Mouse (Mus musculus) midbrain, embryonic 13.5 days (tissue): Measurements from ENCODE around the gene Mrps17. TPM values are rescaled to one million over a fixed set of nuclear protein-coding genes. Genes with fewer than 3 reads are reported as not detected.
A peak's percentile ranks its signal among the peaks of the same experiment; 100 is the strongest.

Source experiments
- ATAC-seq: fragments of 200-750 bp; cut with Nextera tagmentation; 2 replicates; pipeline ENCODE4 v1.8.0; 2017; ENCODE audit warnings: mild to moderate bottlenecking, moderate TSS enrichment, moderate library complexity
- H3K27ac ChIP-seq: fragments of 300-500 bp; sonication (generic); 2 replicates; pipeline ENCODE4 v1.5.1; 2015; ENCODE audit warnings: inconsistent platforms, mild to moderate bottlenecking, moderate library complexity
- H3K27me3 ChIP-seq: fragments of 300-500 bp; sonication (generic); 2 replicates; pipeline ENCODE4 v1.6.1; 2015; ENCODE audit warnings: mild to moderate bottlenecking, inconsistent platforms
- H3K36me3 ChIP-seq: fragments of 300-500 bp; sonication (generic); 2 replicates; pipeline ENCODE4 v1.6.1; 2015; ENCODE audit warnings: mild to moderate bottlenecking, inconsistent platforms
- H3K4me1 ChIP-seq: fragments of 300-500 bp; sonication (generic); replicated peaks from 2 replicates; pipeline ENCODE4 v1.6.1; 2015; ENCODE audit warnings: inconsistent platforms
- H3K4me2 ChIP-seq: fragments of 300-500 bp; sonication (generic); replicated peaks from 2 replicates; pipeline ENCODE4 v1.6.1; 2015; ENCODE audit warnings: moderate library complexity, mild to moderate bottlenecking, inconsistent platforms
- H3K4me3 ChIP-seq: fragments of 300-500 bp; sonication (generic); replicated peaks from 2 replicates; pipeline ENCODE4 v1.5.1; 2015; ENCODE audit warnings: mild to moderate bottlenecking, inconsistent platforms
- H3K9ac ChIP-seq: fragments of 300-500 bp; sonication (generic); replicated peaks from 2 replicates; pipeline ENCODE4 v1.6.1; 2015; ENCODE audit warnings: mild to moderate bottlenecking, inconsistent platforms
- H3K9me3 ChIP-seq: fragments of 300-500 bp; sonication (generic); 2 replicates; pipeline ENCODE4 v1.6.1; 2016; ENCODE audit warnings: mild to moderate bottlenecking, inconsistent platforms
- WGBS: fragments of 180-500 bp; shearing (Covaris S2); methylation state at CpG from one replicate; pipeline ENCODE4 v1.1.7; 2015; 5-methylcytosine and 5-hydroxymethylcytosine counted together
- polyA plus RNA-seq: library from polyadenylated mRNA; unstranded; fragments of >200 nt; fragmentation: Nextera tagmentation; extraction: Ambion mirVana; gene quantifications from 2 replicates; pipeline ENCODE4 v1.2.1, GENCODE M21; 2015

The Mrps17 gene
- polyA plus RNA-seq, 1 experiment from 2014 or later = 189 TPM

DNA sequence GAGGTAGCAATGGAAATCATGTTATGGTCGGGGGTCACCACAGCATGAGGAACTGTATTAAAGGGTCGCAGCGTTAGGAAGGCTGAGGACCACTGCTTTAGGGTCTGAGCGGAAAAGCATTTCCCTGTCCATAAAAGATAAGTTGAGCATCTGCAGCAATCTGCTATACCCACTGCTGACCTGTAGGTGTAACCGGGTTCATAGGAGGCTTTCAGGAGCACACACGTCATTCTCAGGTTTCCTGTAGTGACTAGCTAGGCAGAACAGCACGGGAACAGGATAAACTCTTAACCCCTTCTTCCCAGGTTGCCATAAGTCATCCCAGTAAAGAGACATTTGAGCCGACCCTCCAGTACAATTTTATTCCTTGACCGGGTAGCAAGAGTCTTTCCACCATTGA is 1.7 kb downstream of the Mrps17 start:
- Histone ChIP-seq H3K27ac (no peak overlapping the region), H3K9me3 (no peaks in the 10 kb centered on the region), H3K27me3 (no peaks in the 10 kb centered on the region), H3K4me3 (no peak overlapping the region), H3K4me2 (no peak overlapping the region), H3K9ac (no peak overlapping the region), H3K36me3 (peaks cover 37% of the 10 kb centered on the region), H3K4me1 (peaks cover 10% of the 10 kb centered on the region)
- ATAC-seq = no peak
- 88% methylated on average over 9 of the region's 9 CpGs for WGBS

GRCm38 (mm10) chr5:129720176-129720575 is 4.9 kb downstream of the Mrps17 start:
- Histone ChIP-seq H3K9ac (no peak overlapping the region), H3K27ac (no peak overlapping the region), H3K27me3 (no peaks in the 10 kb centered on the region), H3K4me2 (no peak overlapping the region), H3K36me3 (peaks cover 37% of the 10 kb centered on the region), H3K4me1 (peaks cover 10% of the 10 kb centered on the region), H3K9me3 (no peaks in the 10 kb centered on the region), H3K4me3 (no peak overlapping the region)
- 88% methylated on average over 3 of the region's 3 CpGs for WGBS
- ATAC-seq = no peak

- ATAC-seq = no peak; the same call in 1 of the 2 replicates
- peaks cover 10% of the 10 kb centered on the region for H3K36me3 ChIP-seq
- H3K9me3 ChIP-seq = no peaks in the 10 kb centered on the region
- peaks cover 27% of the 10 kb centered on the region for H3K4me1 ChIP-seq
- H3K27ac ChIP-seq = no peak overlapping the region
- peak overlapping the region; percentile 30; the same call in 1 of the 2 replicates for H3K4me2 ChIP-seq
- peak overlapping the region; percentile 85 for H3K4me3 ChIP-seq
- WGBS = 55% methylated on average over 4 of the region's 4 CpGs
- no peaks in the 10 kb centered on the region for H3K27me3 ChIP-seq
- H3K9ac ChIP-seq = no peak overlapping the region
Measured at GRCm38 (mm10) chr5:129724268-129724667, 9.0 kb downstream of the Mrps17 start.

- H3K27me3 ChIP-seq = no peaks in the 10 kb centered on the region
- H3K9me3 ChIP-seq = no peaks in the 10 kb centered on the region
- peak within 1 kb of the TSS; percentile 85 for H3K4me3 ChIP-seq
- H3K36me3 ChIP-seq = peaks cover 2% of the 10 kb centered on the region
- H3K4me1 ChIP-seq = peaks cover 30% of the 10 kb centered on the region
- ATAC-seq = peak; percentile 95
- peak within 1 kb of the TSS; percentile 95 for H3K27ac ChIP-seq
- H3K9ac ChIP-seq = peak within 1 kb of the TSS; percentile 97
- WGBS = under 1% methylated on average over 74 of the region's 93 CpGs
- H3K4me2 ChIP-seq = peak within 1 kb of the TSS; percentile 53
Measured at GRCm38 (mm10) chr5:129724834-129725773, 9.8 kb downstream of the Mrps17 start, which contains the start of gene Nipsnap2. Gene Nipsnap2, plus strand, starts transcription at chr5:129725063.

DNA sequence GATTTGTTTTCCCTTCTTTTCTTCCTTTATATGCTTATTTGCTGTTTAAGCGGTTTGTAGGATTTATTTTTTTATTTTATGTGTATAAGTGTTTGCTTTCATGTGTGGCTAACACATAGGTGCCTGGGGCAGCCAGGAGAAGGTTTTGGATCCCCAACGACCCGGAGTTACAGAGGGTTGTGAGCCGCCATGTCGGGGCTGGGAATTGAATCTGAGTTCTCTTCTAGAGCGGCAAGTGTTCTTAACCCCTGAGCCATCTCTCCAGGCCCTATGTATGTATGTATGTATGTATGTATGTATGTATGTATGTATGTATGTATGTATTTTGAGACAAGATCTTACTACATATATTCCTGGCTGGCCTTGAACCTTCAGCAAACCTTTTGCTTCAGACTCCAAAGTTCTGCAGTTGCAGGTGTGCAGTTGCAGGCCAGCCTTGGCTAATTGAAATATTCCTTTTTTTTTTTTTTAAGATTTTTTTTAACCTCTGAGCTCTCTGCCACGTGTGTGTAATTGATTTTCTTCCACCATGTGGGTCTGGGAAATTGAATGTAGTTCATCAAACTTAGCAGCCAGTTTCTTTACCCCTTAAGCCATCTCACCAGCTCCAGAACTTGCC is 10.6 kb downstream of the Mrps17 start:
- peak overlapping the region; percentile 97; the same call in 1 of the 2 replicates for H3K9ac ChIP-seq
- H3K27me3 ChIP-seq = no peaks in the 10 kb centered on the region
- ATAC-seq = no peak
- H3K36me3 ChIP-seq = no peaks in the 10 kb centered on the region
- 19% methylated on average over 7 of the region's 7 CpGs for WGBS
- no peaks in the 10 kb centered on the region for H3K9me3 ChIP-seq
- no peak overlapping the region for H3K27ac ChIP-seq
- peak overlapping the region; percentile 85 for H3K4me3 ChIP-seq
- H3K4me1 ChIP-seq = peaks cover 35% of the 10 kb centered on the region
- peak overlapping the region; percentile 53 for H3K4me2 ChIP-seq

GRCm38 (mm10) chr5:129726784-129727183 is 11.5 kb downstream of the Mrps17 start:
- Histone ChIP-seq H3K27ac (no peak overlapping the region), H3K4me3 (no peak overlapping the region), H3K4me1 (peaks cover 35% of the 10 kb centered on the region), H3K27me3 (no peaks in the 10 kb centered on the region), H3K9ac (no peak overlapping the region), H3K4me2 (no peak overlapping the region), H3K9me3 (no peaks in the 10 kb centered on the region), H3K36me3 (no peaks in the 10 kb centered on the region)
- 93% methylated on average over 3 of the region's 3 CpGs for WGBS
- no peak for ATAC-seq

DNA sequence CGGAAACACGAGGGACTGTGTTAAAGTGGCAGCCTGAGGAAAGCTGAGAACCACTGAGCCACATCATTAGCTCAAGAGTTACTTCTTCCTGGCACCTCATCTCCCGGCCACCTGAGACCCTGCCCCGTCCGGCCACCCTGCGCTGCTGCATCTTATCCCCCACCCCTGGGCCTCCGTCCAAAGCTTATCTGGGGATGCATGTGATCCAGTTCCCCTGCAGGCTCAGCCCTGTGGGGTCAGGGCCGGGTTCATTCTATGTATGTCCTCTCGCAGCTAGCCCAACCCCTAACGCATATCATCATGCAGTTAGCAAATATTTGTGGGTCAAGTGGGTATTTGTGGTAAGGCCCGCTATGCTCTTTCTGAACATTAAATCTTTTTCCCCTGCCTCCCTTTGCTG is 14.0 kb downstream of the Mrps17 start:
- Histone ChIP-seq H3K9ac (0 out of 2 replicates have a peak overlapping the region, but pooled peaks have one; percentile 32), H3K4me3 (no peak overlapping the region), H3K27ac (no peak overlapping the region), H3K27me3 (no peaks in the 10 kb centered on the region), H3K36me3 (no peaks in the 10 kb centered on the region), H3K4me2 (no peak overlapping the region), H3K4me1 (peaks cover 35% of the 10 kb centered on the region), H3K9me3 (no peaks in the 10 kb centered on the region)
- 68% methylated on average over 11 of the region's 11 CpGs for WGBS
- no peak for ATAC-seq

DNA sequence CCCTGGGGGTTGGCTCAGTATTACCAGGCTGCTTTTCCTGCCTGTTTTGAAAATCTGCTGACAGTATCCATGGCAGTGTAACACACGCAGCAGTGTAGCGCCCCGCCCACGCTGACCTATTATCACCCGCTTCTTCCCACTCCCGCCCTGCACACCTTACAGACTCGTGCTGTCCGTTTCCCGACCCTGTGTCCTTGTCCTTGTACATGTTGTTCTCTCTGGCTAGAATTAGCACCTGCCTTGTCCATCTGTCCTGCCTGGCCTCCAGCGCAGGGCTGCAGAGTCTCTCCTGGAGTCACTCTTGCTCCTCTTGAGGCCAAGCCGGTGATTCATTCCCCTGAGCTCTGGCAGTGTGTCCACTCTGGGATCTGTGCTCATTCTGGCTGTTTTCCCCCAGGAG is 15.0 kb downstream of the Mrps17 start:
- no peak overlapping the region for H3K4me3 ChIP-seq
- H3K36me3 ChIP-seq = no peaks in the 10 kb centered on the region
- no peaks in the 10 kb centered on the region for H3K27me3 ChIP-seq
- H3K4me2 ChIP-seq = no peak overlapping the region
- H3K27ac ChIP-seq = no peak overlapping the region
- 90% methylated on average over 11 of the region's 11 CpGs for WGBS
- no peak for ATAC-seq
- peaks cover 35% of the 10 kb centered on the region for H3K4me1 ChIP-seq
- H3K9ac ChIP-seq = no peak overlapping the region
- no peaks in the 10 kb centered on the region for H3K9me3 ChIP-seq

GRCm38 (mm10) chr5:129731021-129731420 is 15.7 kb downstream of the Mrps17 start:
- Histone ChIP-seq H3K36me3 (no peaks in the 10 kb centered on the region), H3K4me1 (peaks cover 31% of the 10 kb centered on the region), H3K4me2 (no peak overlapping the region), H3K4me3 (no peak overlapping the region), H3K27me3 (no peaks in the 10 kb centered on the region), H3K27ac (no peak overlapping the region), H3K9me3 (no peaks in the 10 kb centered on the region), H3K9ac (no peak overlapping the region)
- WGBS = 84% methylated on average over 5 of the region's 5 CpGs
- no peak for ATAC-seq

DNA sequence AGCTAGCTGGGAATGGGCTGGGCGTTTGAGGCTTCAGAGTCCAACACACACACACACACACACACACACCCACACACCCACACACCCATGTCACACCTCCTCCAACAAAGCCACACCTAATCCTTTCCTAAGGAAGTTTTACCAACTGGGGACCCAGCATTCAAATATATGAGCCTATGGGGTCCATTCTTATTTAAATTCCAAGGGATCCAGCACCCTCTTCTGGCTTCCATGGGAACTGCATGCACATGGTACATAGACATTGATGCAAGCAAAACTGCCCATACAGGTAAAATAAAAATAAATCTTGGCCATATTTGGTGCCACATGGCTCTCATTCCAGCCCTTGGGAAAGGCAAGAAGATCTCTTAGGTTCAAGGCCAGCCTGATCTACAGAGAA is 25.7 kb downstream of the Mrps17 start:
- H3K4me3 ChIP-seq = no peak overlapping the region
- 100% methylated on average over 1 of the region's 1 CpGs for WGBS
- no peaks in the 10 kb centered on the region for H3K4me1 ChIP-seq
- H3K36me3 ChIP-seq = peaks cover 44% of the 10 kb centered on the region
- H3K9ac ChIP-seq = no peak overlapping the region
- H3K4me2 ChIP-seq = no peak overlapping the region
- no peak overlapping the region for H3K27ac ChIP-seq
- no peaks in the 10 kb centered on the region for H3K27me3 ChIP-seq
- ATAC-seq = no peak
- no peaks in the 10 kb centered on the region for H3K9me3 ChIP-seq

GRCm38 (mm10) chr5:129742903-129743488 is 27.7 kb downstream of the Mrps17 start:
- Histone ChIP-seq H3K9me3 (no peaks in the 10 kb centered on the region), H3K4me3 (no peak overlapping the region), H3K36me3 (peaks cover 60% of the 10 kb centered on the region), H3K9ac (no peak overlapping the region), H3K4me1 (no peaks in the 10 kb centered on the region), H3K27me3 (no peaks in the 10 kb centered on the region), H3K27ac (no peak overlapping the region), H3K4me2 (no peak overlapping the region)
- WGBS = 89% methylated on average over 7 of the region's 7 CpGs
- no peak for ATAC-seq

DNA sequence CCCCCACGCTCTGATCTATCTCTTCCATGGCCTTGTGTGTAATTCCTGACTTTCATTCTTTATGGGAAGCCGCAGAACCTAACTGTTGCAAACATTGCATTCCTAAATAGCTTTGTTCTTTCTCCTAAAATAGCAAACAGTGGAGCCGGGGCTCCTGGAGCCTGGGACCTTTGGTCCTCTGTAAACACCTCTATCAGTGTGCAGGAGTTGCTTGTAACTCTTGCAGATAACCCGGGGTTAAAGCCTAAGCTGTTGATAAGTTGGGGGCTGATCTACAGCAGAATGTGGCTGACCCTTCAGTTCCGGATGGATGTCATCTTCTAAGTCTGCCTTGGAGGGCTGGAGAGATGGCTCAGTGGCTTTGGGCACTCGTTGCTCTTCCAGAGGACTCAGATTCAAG is 28.8 kb downstream of the Mrps17 start:
- 90% methylated on average over 6 of the region's 6 CpGs for WGBS
- Histone ChIP-seq H3K4me2 (no peak overlapping the region), H3K4me1 (no peaks in the 10 kb centered on the region), H3K9me3 (no peaks in the 10 kb centered on the region), H3K27me3 (no peaks in the 10 kb centered on the region), H3K27ac (no peak overlapping the region), H3K9ac (no peak overlapping the region), H3K36me3 (peaks cover 69% of the 10 kb centered on the region), H3K4me3 (no peak overlapping the region)
- ATAC-seq = no peak
